In genomic region chr1:73929952-73930329, GRCm38 (mm10) we compare ENCODE assay signal across 14 mouse cellular contexts.
A peak's percentile ranks its signal among the peaks of the same experiment; 100 is the strongest.
DNase-seq lines count a peak whose midpoint lies in the region; ATAC-seq and TF ChIP-seq lines count a peak whose summit lies in the region.
"Had no signal": no experiment of that assay in that cellular context is flagged by ENCODE, and none has a peak within 500 bp of the region (broad histone marks: within the 10 kb centered on the region; RNA-seq: fewer than 3 reads in every experiment).

No protein-coding gene starts in this region.

- WGBS in heart, postnatal 0 days: 71% methylated on average over 5 of the region's 5 CpGs
- 84% methylated on average over 5 of the region's 5 CpGs for WGBS in kidney, embryonic 16.5 days
- WGBS in midbrain, embryonic 15.5 days: 85% methylated on average over 5 of the region's 5 CpGs

- peaks cover 30% of the 10 kb centered on the region for H3K4me1 ChIP-seq in heart, postnatal 0 days (ENCODE audit: control insufficient read depth, insufficient read depth)
- H3K4me1 ChIP-seq in kidney, embryonic 16.5 days (ENCODE audit: insufficient read depth, low read length): peaks cover 54% of the 10 kb centered on the region
- H3K4me1 ChIP-seq in midbrain, embryonic 15.5 days: no peaks in the 10 kb centered on the region
- H3K4me1 ChIP-seq: embryonic facial prominence, embryonic 15.5 days; midbrain, embryonic 13.5 days had no signal

- H3K9me3 ChIP-seq in heart, postnatal 0 days (replicated peaks; ENCODE audit: control insufficient read depth, low read length): no peaks in the 10 kb centered on the region
- H3K9me3 ChIP-seq in kidney, embryonic 16.5 days (ENCODE audit: low read length): no peaks in the 10 kb centered on the region
- H3K9me3 ChIP-seq in midbrain, embryonic 15.5 days: no peaks in the 10 kb centered on the region
- H3K9me3 ChIP-seq: embryonic facial prominence, embryonic 15.5 days; hindbrain, embryonic 10.5 days; limb, embryonic 15.5 days; midbrain, embryonic 13.5 days had no signal

- H3K4me2 ChIP-seq in heart, postnatal 0 days (ENCODE audit: low read depth, low read length): no peak overlapping the region
- H3K4me2 ChIP-seq in kidney, embryonic 16.5 days (replicated peaks; ENCODE audit: low read depth, low read length): peak overlapping the region; percentile 17; the same call in 1 of the 2 replicates
- no peak overlapping the region for H3K4me2 ChIP-seq in midbrain, embryonic 15.5 days
- H3K4me2 ChIP-seq: embryonic facial prominence, embryonic 15.5 days; limb, embryonic 15.5 days; midbrain, embryonic 13.5 days had no signal

- peak overlapping the region; percentile 39 for H3K27ac ChIP-seq in heart, postnatal 0 days (ENCODE audit: low read depth)
- peak overlapping the region; percentile 82 for H3K27ac ChIP-seq in kidney, embryonic 16.5 days (ENCODE audit: low read length)
- no peak overlapping the region for H3K27ac ChIP-seq in left cerebral cortex, adult 2 months
- no peak overlapping the region for H3K27ac ChIP-seq in midbrain, embryonic 15.5 days
- H3K27ac ChIP-seq: embryonic facial prominence, embryonic 15.5 days; hindbrain, embryonic 10.5 days; limb, embryonic 15.5 days; midbrain, embryonic 13.5 days had no signal

- TF ChIP-seq EP300 in heart, postnatal 0 days (IDR thresholded peaks at IDR 0.05; ENCODE audit: low read depth): no peak

- no peak overlapping the region for H3K4me3 ChIP-seq in heart, postnatal 0 days (ENCODE audit: low read depth, low read length)
- H3K4me3 ChIP-seq in kidney, embryonic 16.5 days (ENCODE audit: low read length): no peak overlapping the region
- H3K4me3 ChIP-seq in left cerebral cortex, adult 2 months: no peak overlapping the region
- H3K4me3 ChIP-seq in midbrain, embryonic 15.5 days: no peak overlapping the region
- H3K4me3 ChIP-seq: embryonic facial prominence, embryonic 15.5 days; hindbrain, embryonic 10.5 days; limb, embryonic 15.5 days; midbrain, embryonic 13.5 days had no signal

- no peak for DNase-seq in heart, postnatal 0 days (ENCODE audit: low spot score)
- DNase-seq in heart, adult 9 months (ENCODE audit: low spot score in 2 of 2): no peak
- DNase-seq in lung, postnatal 36 days: peak; percentile 60
- no peak for DNase-seq in lung, postnatal 25 days (ENCODE audit: low spot score)
- DNase-seq in left cerebral cortex, adult 2 months (ENCODE audit: extremely low spot score in 1 of 2, low spot score in 2 of 2): no peak
- DNase-seq: adrenal gland, postnatal 25 days; cerebellum, adult 9-10 months; right cerebral cortex, postnatal 14 days had no signal

- peaks cover 81% of the 10 kb centered on the region for H3K36me3 ChIP-seq in heart, postnatal 0 days (replicated peaks; ENCODE audit: control insufficient read depth, insufficient read depth, low read length)
- H3K36me3 ChIP-seq in kidney, embryonic 16.5 days (ENCODE audit: insufficient read depth, low read length): peaks cover 26% of the 10 kb centered on the region
- H3K36me3 ChIP-seq in midbrain, embryonic 15.5 days (replicated peaks): no peaks in the 10 kb centered on the region

- intact Hi-C loops in left cerebral cortex, adult 2 months (cut with DNase I): no loop called here

- no peak for TF ChIP-seq CTCF in heart, postnatal 0 days (IDR thresholded peaks at IDR 0.05; ENCODE audit: low read depth)
- no peak for TF ChIP-seq CTCF in left cerebral cortex, adult 2 months (IDR thresholded peaks at IDR 0.05)

- H3K9ac ChIP-seq in heart, postnatal 0 days (replicated peaks; ENCODE audit: low read depth, low read length): no peak overlapping the region
- H3K9ac ChIP-seq in kidney, embryonic 16.5 days (replicated peaks; ENCODE audit: low read length): no peak overlapping the region
- no peak overlapping the region for H3K9ac ChIP-seq in midbrain, embryonic 15.5 days
- H3K9ac ChIP-seq: embryonic facial prominence, embryonic 15.5 days; limb, embryonic 15.5 days; midbrain, embryonic 13.5 days had no signal

- no peak for ATAC-seq in heart, postnatal 0 days (ENCODE audit: insufficient read depth, low read depth)
- no peak for ATAC-seq in kidney, embryonic 16.5 days (ENCODE audit: low FRiP score, low TSS enrichment)
- no peak for ATAC-seq in midbrain, embryonic 15.5 days (replicated peaks)
- ATAC-seq: midbrain, embryonic 13.5 days had no signal

- no peaks in the 10 kb centered on the region for H3K27me3 ChIP-seq in heart, postnatal 0 days (ENCODE audit: control insufficient read depth, insufficient read depth, low read length)
- H3K27me3 ChIP-seq in kidney, embryonic 16.5 days (ENCODE audit: insufficient read depth, low read length): no peaks in the 10 kb centered on the region
- no peaks in the 10 kb centered on the region for H3K27me3 ChIP-seq in midbrain, embryonic 15.5 days (replicated peaks)
- H3K27me3 ChIP-seq: embryonic facial prominence, embryonic 15.5 days; limb, embryonic 15.5 days; midbrain, embryonic 13.5 days had no signal

Comparison
In these comparisons a context has a peak if more than half of its experiments do, and no peak if none do; other contexts are left out.
1. H3K27ac ChIP-seq: peak in heart, postnatal 0 days (single experiment) and kidney, embryonic 16.5 days (single experiment); none in left cerebral cortex, adult 2 months (single experiment) and midbrain, embryonic 15.5 days (single experiment).